Mouse (Mus musculus): ENCODE measurements around the gene Prkcg.

DNA sequence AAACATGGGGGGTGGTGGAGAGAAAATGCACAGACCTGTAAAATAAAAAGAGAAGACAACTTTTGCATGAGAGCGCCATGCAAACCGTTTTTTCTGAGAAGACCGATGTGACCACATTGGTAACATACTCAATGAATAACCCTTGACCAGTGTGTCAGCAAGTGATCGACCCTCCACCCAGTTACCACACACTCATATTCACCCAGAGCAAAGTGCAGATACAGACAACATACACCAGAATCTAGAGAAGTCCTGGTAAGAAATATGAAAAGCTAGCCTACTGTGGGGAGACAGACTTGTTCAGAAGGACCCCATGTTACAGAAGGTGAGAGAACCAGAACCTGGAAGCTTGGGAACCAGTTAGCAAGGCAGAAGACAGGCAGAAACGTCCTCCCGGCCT, 42.2 kb downstream of the Prkcg start:
- TF ChIP-seq POLR2A (IDR thresholded peaks at IDR 0.05; ENCODE audit: low read depth, low read length) (no peak), EP300 (IDR thresholded peaks at IDR 0.05; ENCODE audit: low read length) (no peak), MAX (IDR thresholded peaks at IDR 0.05; ENCODE audit: low read length) (no peak), UBTF (IDR thresholded peaks at IDR 0.05; ENCODE audit: low read depth, low read length) (no peak), MEF2A (IDR thresholded peaks at IDR 0.05; ENCODE audit: borderline replicate concordance, low read depth, low read length) (no peak), TBP (conservative IDR thresholded peaks at IDR 0.05; ENCODE audit: low read depth, low read length) (no peak)
